Mouse (Mus musculus): ENCODE measurements around the gene Pate3.

DNA sequence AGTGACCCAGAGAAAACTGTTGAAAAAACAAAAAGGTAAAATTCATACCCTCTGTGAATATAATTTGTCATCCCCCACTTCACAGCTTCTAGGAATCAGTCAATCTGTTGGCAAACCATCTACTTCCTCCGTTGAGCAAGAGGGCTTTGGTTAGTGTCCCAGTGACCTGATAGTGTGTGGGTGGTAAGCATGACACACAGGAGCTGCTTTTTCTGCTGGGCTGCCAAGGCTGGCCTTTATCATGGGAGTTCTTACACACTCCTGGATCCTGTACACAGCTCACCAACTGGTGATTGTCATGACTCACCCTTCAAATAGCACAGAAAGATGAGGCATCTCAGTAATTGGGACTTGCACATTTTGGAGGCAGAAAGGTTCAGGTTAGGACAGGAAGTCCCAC lies 39.0 kb upstream of the Pate3 start, which contains the start of gene Pate1:
- no peak for TF ChIP-seq CTCF (IDR thresholded peaks at IDR 0.05; ENCODE audit: extremely low read depth, insufficient read depth, insufficient read length, insufficient replicate concordance)
- TF ChIP-seq POLR2A (IDR thresholded peaks at IDR 0.05; ENCODE audit: low read depth, low read length) = no peak

Data from spleen, adult 2 months (tissue).